Mouse (Mus musculus): ENCODE measurements at regions not wholly inside any gene's neighbourhood (a gene's known extent, or its start where the extent isn't known, plus 50 kb on each side); places are given as distances from the start of the nearest gene placed in this dataset.

GRCm38 (mm10) chr16:62470133-62470532 lies 316.5 kb downstream of the Nsun3 start:
- no peak for DNase-seq

- DNase-seq, result no peak
These were observed 317.3 kb downstream of the Nsun3 start for GRCm38 (mm10) chr16:62469286-62469685.

GRCm38 (mm10) chr16:62468846-62469245 lies 317.8 kb downstream of the Nsun3 start:
- DNase-seq, result no peak

- DNase-seq, result no peak
These were observed 326.6 kb downstream of the Nsun3 start for GRCm38 (mm10) chr16:62459949-62460551.

- no peak for DNase-seq
These were observed 336.9 kb downstream of the Nsun3 start for GRCm38 (mm10) chr16:62449735-62450134.

- DNase-seq, result no peak
These were observed 339.2 kb downstream of the Nsun3 start for GRCm38 (mm10) chr16:62447380-62447779.

- DNase-seq, result no peak
These were observed 345.4 kb downstream of the Nsun3 start for GRCm38 (mm10) chr16:62441197-62441596.

GRCm38 (mm10) chr16:62433125-62433524 lies 353.5 kb downstream of the Nsun3 start:
- DNase-seq, result no peak

- no peak for DNase-seq
These were observed 372.1 kb downstream of the Nsun3 start for GRCm38 (mm10) chr16:62414485-62414884.

GRCm38 (mm10) chr16:62407526-62408165 lies 379.0 kb downstream of the Nsun3 start:
- DNase-seq, result no peak

- no peak for DNase-seq
These were observed 380.2 kb downstream of the Nsun3 start for GRCm38 (mm10) chr16:62406458-62406857.

GRCm38 (mm10) chr16:62357279-62357678 lies 429.3 kb downstream of the Nsun3 start:
- no peak for DNase-seq

GRCm38 (mm10) chr16:62356349-62356748 lies 430.3 kb downstream of the Nsun3 start:
- no peak for DNase-seq

- DNase-seq, result no peak
These were observed 430.8 kb downstream of the Nsun3 start for GRCm38 (mm10) chr16:62355830-62356270.

GRCm38 (mm10) chr16:62327378-62328036 lies 459.1 kb downstream of the Nsun3 start:
- no peak for DNase-seq

GRCm38 (mm10) chr16:62325534-62326244 lies 460.9 kb downstream of the Nsun3 start:
- no peak for DNase-seq

- no peak for DNase-seq
These were observed 463.8 kb downstream of the Nsun3 start for GRCm38 (mm10) chr16:62322809-62323208.

- no peak for DNase-seq
These were observed 497.7 kb downstream of the Nsun3 start for GRCm38 (mm10) chr16:62288948-62289347.

Measured in gastrocnemius, postnatal 10 days (tissue).